Mouse (Mus musculus): ENCODE data around the gene Ifnar2. TPM values are rescaled to one million over a fixed set of nuclear protein-coding genes. Genes with fewer than 3 reads are reported as not detected.

The Ifnar2 gene
- polyA plus RNA-seq, 1 experiment from 2014 or later: 33.5 TPM

DNA sequence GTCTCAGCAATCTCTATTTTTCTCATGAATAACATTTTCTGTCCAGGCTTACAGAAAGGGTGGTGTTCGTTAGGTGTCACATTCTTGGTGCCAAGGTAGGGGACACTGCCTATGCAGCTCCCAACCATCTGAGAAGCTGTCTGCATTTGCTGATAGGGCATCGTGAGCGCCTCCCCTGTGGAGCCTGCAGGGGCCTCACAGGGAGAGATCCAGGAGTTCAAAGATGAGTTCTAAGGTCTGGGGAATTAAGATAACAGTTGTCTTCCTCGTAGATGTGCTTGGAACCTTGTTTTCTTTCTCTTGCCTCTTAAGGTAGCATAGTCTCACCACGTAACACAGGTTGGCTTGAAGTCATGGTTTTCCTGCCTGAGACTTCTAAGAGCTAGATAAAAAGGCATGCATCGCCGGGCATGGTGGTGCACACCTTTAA is 69.2 kb downstream of the Ifnar2 start:
- 82% methylated on average over 7 of the region's 7 CpGs for WGBS
- no peak overlapping the region for H3K27ac ChIP-seq (replicated peaks)
- ATAC-seq (ENCODE audit: low FRiP score, low read depth): no peak
- H3K4me3 ChIP-seq: no peak overlapping the region
- no peaks in the 10 kb centered on the region for H3K27me3 ChIP-seq
- H3K9me3 ChIP-seq: no peaks in the 10 kb centered on the region
- H3K9ac ChIP-seq (replicated peaks): no peak overlapping the region
- H3K4me1 ChIP-seq: no peaks in the 10 kb centered on the region
- H3K4me2 ChIP-seq (replicated peaks): no peak overlapping the region
- H3K36me3 ChIP-seq: no peaks in the 10 kb centered on the region

DNA sequence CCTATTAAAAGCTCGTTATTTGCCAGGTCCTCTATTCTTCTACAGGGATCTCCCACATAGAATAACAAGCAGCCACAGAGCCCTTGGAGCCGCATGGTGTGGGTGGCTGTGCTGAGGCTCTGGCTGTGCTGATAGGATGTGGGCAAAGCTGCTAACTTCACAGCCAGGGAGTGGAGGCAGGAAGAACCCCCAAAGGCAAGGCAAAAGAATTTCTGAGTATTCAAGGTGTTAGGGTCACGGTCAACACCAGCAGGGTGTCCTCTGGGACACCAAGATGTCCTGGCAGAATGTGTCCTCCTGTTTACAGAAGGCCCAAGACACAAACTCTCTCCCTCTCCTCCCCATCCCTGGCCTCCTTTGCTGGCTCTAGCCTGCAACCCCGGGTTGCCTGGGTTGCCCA is 69.9 kb downstream of the Ifnar2 start:
- no peak overlapping the region for H3K4me3 ChIP-seq
- ATAC-seq (ENCODE audit: low FRiP score, low read depth): no peak
- H3K9ac ChIP-seq (replicated peaks): no peak overlapping the region
- H3K4me1 ChIP-seq: no peaks in the 10 kb centered on the region
- WGBS: 81% methylated on average over 4 of the region's 4 CpGs
- H3K27me3 ChIP-seq: no peaks in the 10 kb centered on the region
- H3K27ac ChIP-seq (replicated peaks): no peak overlapping the region
- no peaks in the 10 kb centered on the region for H3K9me3 ChIP-seq
- H3K36me3 ChIP-seq: no peaks in the 10 kb centered on the region
- no peak overlapping the region for H3K4me2 ChIP-seq (replicated peaks)

DNA sequence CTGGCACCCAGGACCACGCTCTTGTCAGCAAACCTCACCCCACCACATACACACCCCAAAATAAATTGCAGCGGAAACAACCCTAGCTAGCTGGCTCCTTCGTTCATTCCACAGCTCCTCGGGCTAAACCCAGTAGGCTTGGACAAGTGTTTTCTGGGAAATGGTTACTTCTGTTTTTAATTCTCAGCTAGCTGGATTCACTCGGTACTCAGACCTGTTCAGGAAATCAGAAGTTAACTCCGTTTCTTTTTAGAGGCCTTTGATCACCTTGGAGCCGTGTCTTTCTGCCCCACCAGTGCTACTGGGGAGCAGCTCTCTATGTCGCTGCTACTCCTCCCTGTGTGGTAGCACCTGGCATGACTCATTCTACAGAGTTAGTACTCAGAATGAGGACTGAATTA is 70.6 kb downstream of the Ifnar2 start:
- no peak for ATAC-seq (ENCODE audit: low FRiP score, low read depth)
- no peak overlapping the region for H3K4me2 ChIP-seq (replicated peaks)
- H3K4me3 ChIP-seq: no peak overlapping the region
- no peaks in the 10 kb centered on the region for H3K4me1 ChIP-seq
- H3K9me3 ChIP-seq: no peaks in the 10 kb centered on the region
- H3K36me3 ChIP-seq: no peaks in the 10 kb centered on the region
- no peak overlapping the region for H3K9ac ChIP-seq (replicated peaks)
- WGBS: 83% methylated on average over 8 of the region's 8 CpGs
- no peak overlapping the region for H3K27ac ChIP-seq (replicated peaks)
- H3K27me3 ChIP-seq: no peaks in the 10 kb centered on the region

DNA sequence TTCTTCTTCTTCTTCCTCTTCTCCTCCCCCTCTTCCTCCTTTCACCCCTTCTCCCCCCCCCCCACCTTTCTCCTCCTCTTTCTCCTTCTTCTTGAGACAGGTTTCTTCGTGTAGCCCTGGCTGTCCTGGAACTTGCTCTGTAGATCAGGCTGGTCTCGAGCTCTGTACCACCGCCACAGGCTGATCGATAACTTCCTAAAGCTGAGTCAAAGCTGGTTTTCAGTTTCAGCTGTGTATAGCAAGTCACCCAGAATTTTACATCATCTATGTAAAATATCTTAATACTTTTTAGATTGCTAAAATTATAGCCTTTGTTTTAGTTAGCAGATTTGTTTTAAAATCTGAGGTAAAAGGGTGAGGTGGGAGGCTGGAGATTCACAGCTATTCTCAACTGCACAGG is 72.3 kb downstream of the Ifnar2 start:
- Histone ChIP-seq H3K4me3 (no peak overlapping the region), H3K4me1 (no peaks in the 10 kb centered on the region), H3K9ac (replicated peaks) (no peak overlapping the region), H3K36me3 (no peaks in the 10 kb centered on the region), H3K27me3 (no peaks in the 10 kb centered on the region), H3K9me3 (no peaks in the 10 kb centered on the region), H3K4me2 (replicated peaks) (no peak overlapping the region), H3K27ac (replicated peaks) (no peak overlapping the region)
- ATAC-seq (ENCODE audit: low FRiP score, low read depth): no peak
- WGBS: 89% methylated on average over 4 of the region's 4 CpGs

DNA sequence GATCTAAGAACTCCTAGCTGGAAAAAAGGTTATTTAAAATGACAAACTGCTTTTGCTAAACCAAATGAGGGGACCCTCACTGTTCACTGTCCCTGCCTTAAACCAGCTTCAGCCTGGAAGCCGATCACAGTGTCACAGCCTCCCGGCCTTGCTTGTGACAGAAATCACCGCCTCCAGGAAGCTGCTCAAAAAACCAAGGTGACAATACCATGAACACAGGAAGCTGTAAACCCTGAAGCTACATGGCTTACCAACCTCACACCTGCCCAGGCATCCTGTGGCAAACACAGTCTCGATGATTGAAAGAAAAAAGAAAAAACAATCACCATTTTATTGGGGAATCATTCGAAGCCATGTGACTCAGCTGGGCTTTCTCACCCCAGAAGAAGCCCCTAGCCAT is 73.0 kb downstream of the Ifnar2 start:
- no peaks in the 10 kb centered on the region for H3K9me3 ChIP-seq
- no peak overlapping the region for H3K27ac ChIP-seq (replicated peaks)
- H3K27me3 ChIP-seq: no peaks in the 10 kb centered on the region
- H3K36me3 ChIP-seq: no peaks in the 10 kb centered on the region
- H3K4me3 ChIP-seq: no peak overlapping the region
- H3K4me1 ChIP-seq: no peaks in the 10 kb centered on the region
- 91% methylated on average over 5 of the region's 5 CpGs for WGBS
- no peak overlapping the region for H3K4me2 ChIP-seq (replicated peaks)
- ATAC-seq (ENCODE audit: low FRiP score, low read depth): no peak
- H3K9ac ChIP-seq (replicated peaks): no peak overlapping the region

DNA sequence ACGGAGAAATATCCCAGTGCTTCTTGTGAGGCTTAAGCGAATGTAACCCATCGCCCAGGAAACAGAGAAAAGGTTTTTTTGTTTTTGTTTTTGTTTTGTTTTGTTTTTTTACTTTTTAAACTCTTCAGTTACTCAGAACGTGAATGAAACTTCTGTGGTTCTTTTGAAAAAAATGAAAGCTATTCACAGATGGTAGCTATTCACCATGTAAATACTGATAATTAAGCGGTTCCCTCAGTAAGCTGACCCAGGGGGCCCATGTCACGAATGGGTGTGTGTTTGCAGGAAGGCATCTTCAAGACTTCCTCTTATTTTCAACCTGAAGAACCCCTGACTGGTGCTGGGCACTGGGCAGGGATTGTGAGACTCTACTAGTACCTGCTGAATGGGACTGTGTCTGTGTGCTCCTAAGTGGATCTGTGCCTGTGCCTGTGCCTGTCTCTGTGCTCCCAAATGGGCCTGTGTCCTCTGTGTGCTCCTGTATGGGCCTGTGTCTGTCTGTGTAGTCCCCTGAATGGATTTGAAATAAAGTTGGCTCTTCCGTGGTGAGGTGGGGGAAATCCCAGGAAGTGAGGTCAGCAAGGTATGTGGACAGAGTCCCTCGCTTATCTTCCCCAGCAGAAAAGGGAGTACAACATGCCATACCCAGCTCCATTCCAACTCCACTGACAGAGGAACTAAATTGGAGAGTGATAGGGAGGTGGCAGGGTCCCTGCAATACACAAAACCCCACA is 74.4 kb downstream of the Ifnar2 start:
- Histone ChIP-seq H3K9ac (replicated peaks) (no peak overlapping the region), H3K9me3 (no peaks in the 10 kb centered on the region), H3K4me1 (no peaks in the 10 kb centered on the region), H3K36me3 (no peaks in the 10 kb centered on the region), H3K27ac (replicated peaks) (no peak overlapping the region), H3K4me3 (no peak overlapping the region), H3K27me3 (no peaks in the 10 kb centered on the region), H3K4me2 (replicated peaks) (no peak overlapping the region)
- WGBS: 80% methylated on average over 8 of the region's 8 CpGs
- ATAC-seq (ENCODE audit: low FRiP score, low read depth): no peak

DNA sequence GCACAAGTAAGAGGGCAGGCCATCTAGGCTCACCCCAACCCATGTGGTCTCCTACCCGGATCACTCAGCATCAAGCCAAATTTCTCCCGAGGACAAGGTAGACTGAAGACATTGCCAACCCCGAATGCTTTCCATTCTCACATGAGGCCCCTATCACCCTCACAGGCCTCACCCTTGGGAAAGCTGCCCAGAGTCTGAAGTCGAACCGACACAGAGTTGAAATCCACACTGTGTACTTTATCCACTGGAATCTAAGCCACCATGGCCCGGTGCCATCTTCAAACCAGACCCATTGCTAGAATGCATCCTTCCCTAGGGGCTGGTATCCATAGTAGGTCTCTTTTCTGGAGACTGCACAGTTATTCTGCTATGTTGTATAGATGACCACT is 74.9 kb downstream of the Ifnar2 start:
- no peak overlapping the region for H3K4me3 ChIP-seq
- no peak for ATAC-seq (ENCODE audit: low FRiP score, low read depth)
- no peaks in the 10 kb centered on the region for H3K9me3 ChIP-seq
- no peaks in the 10 kb centered on the region for H3K36me3 ChIP-seq
- no peak overlapping the region for H3K9ac ChIP-seq (replicated peaks)
- H3K27me3 ChIP-seq: no peaks in the 10 kb centered on the region
- H3K27ac ChIP-seq (replicated peaks): no peak overlapping the region
- H3K4me1 ChIP-seq: no peaks in the 10 kb centered on the region
- 92% methylated on average over 6 of the region's 6 CpGs for WGBS
- no peak overlapping the region for H3K4me2 ChIP-seq (replicated peaks)

DNA sequence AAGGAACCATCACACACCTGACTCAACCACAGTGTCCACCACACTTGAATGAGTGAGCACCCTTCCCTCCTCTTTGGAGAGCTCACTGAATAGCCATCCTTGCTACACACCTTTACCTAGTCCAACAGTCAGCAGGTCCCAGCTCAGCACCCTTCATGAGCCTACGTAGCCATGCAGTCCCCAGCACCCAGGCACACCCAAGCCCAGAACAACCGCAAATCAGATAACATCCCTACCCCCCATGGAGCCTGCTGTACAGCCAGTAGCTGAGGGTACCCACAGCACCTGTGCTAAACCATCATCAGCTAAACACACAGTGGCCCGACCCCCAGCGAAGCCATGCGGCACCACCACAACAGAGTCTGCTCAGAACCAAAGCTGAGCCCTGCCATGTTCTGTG is 75.5 kb downstream of the Ifnar2 start:
- no peak for ATAC-seq (ENCODE audit: low FRiP score, low read depth)
- H3K9me3 ChIP-seq: no peaks in the 10 kb centered on the region
- no peak overlapping the region for H3K9ac ChIP-seq (replicated peaks)
- H3K36me3 ChIP-seq: no peaks in the 10 kb centered on the region
- 93% methylated on average over 5 of the region's 5 CpGs for WGBS
- no peaks in the 10 kb centered on the region for H3K27me3 ChIP-seq
- H3K4me3 ChIP-seq: no peak overlapping the region
- H3K4me1 ChIP-seq: no peaks in the 10 kb centered on the region
- no peak overlapping the region for H3K4me2 ChIP-seq (replicated peaks)
- no peak overlapping the region for H3K27ac ChIP-seq (replicated peaks)

DNA sequence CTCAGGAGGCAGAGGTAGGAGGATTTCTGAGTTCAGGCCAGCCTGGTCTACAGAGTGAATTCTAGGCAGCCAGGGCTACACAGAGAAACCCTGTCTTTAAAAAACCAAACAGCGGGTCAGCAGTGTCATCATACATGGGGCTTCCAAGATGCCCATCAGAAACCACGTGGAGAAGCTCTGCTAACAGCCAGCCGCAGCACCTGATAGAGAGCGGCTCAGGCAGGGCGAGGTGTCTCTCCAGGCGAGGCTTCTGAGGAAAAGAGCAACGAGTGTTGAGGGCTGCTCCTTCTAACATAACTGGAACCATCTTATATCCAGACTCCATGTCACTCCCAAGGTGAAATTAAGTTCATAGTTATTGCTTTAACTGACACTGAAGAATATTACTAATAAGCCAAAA is 76.3 kb downstream of the Ifnar2 start:
- Histone ChIP-seq H3K9me3 (no peaks in the 10 kb centered on the region), H3K4me2 (replicated peaks) (no peak overlapping the region), H3K27ac (replicated peaks) (no peak overlapping the region), H3K36me3 (no peaks in the 10 kb centered on the region), H3K4me3 (no peak overlapping the region), H3K9ac (replicated peaks) (no peak overlapping the region), H3K27me3 (no peaks in the 10 kb centered on the region), H3K4me1 (no peaks in the 10 kb centered on the region)
- no peak for ATAC-seq (ENCODE audit: low FRiP score, low read depth)
- WGBS: 80% methylated on average over 7 of the region's 7 CpGs

DNA sequence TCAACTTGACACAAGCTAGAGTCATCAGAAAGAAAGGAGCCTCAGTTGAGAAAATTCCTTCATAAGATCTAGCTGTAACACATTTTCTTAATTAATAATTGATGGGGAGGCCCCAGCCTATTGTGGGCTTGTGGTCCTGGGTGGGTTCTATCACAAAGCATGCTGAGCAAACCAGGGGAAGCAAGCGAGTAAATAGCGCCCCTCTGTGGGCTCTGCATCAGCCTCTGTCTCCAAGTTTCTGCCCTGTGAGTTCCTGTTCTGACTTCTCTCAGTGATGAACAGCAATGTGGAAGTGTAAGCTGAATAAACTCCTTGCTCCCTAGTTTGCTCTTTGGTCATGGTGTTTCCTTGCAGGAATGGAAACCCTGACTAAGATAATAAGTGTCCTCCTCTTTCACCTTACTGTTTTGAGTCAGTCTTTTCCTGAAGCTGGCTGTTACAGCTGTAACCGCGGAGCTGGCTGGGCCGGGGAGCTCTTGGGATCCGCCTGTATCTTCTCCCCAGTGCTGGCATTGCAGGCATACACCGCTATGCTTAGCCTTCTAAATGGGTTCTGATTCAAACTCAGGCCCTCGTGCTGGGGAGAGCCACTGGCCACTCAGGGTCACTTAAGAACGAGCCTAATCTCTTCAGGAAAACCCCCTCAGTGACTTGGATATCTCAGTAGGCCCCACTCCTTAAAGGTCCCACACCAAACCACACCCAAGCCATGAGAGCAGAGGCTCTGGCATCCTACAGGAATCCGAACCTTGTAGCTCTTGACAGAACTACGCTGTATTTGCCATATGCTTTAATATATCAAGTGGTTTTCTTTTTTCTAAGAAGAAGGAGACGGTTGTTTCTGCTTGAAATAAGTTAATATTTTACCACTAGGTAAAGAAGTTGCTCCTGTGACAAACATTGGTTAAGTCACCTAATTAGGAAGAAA is 77.8 kb downstream of the Ifnar2 start:
- H3K9me3 ChIP-seq: no peaks in the 10 kb centered on the region
- H3K4me3 ChIP-seq: no peak overlapping the region
- 86% methylated on average over 12 of the region's 12 CpGs for WGBS
- no peak overlapping the region for H3K4me2 ChIP-seq (replicated peaks)
- no peaks in the 10 kb centered on the region for H3K4me1 ChIP-seq
- no peaks in the 10 kb centered on the region for H3K36me3 ChIP-seq
- no peak overlapping the region for H3K27ac ChIP-seq (replicated peaks)
- H3K27me3 ChIP-seq: no peaks in the 10 kb centered on the region
- ATAC-seq (ENCODE audit: low FRiP score, low read depth): no peak
- no peak overlapping the region for H3K9ac ChIP-seq (replicated peaks)

DNA sequence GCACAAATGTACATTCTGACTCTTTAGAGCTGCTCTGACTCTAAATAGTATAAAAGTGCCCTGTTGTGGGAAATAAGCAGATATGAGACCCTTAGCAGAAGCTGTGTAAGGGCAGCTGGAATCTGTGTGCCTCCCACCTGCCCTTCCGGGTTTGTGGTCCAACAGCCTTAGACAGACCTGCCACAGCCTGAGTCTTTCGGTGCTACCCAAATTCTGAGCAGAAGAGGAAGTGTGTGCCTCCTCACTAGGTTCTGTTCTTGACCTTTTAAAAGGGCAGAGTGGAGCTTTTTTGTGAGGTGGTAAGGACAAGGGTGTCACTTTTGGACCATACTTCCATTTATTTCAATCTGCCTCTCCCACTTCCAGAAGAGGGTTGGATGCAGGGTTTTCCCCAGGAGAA is 79.4 kb downstream of the Ifnar2 start:
- no peak overlapping the region for H3K4me3 ChIP-seq
- 82% methylated on average over 2 of the region's 2 CpGs for WGBS
- no peak for ATAC-seq (ENCODE audit: low FRiP score, low read depth)
- H3K27me3 ChIP-seq: no peaks in the 10 kb centered on the region
- H3K36me3 ChIP-seq: no peaks in the 10 kb centered on the region
- H3K4me1 ChIP-seq: no peaks in the 10 kb centered on the region
- H3K9me3 ChIP-seq: no peaks in the 10 kb centered on the region
- H3K4me2 ChIP-seq (replicated peaks): no peak overlapping the region
- no peak overlapping the region for H3K27ac ChIP-seq (replicated peaks)
- no peak overlapping the region for H3K9ac ChIP-seq (replicated peaks)

DNA sequence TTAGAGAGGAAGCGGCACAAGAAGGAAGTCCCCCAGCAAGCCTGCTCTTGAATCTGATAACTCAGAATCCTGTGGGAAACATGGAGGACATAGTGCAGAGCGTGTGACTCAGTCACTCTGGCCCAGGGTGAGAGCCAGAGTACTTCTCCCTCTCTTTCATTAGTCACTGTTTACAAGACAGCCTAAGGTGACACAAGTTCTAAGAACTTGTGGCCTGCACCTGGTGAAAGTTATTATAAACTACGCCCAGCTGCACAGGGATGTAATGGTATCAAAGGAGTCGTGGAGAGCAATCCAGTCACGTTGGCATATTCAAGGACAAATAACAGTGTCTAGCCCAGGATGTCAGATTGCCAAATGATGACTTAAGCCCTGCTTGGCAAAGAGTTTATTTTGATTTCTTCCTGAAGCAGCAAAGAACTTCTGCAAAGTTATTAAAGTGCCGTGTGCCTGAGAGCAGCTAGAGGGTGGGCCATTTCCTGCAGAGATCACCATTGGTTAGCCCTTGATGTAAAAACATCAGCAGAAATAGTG is 79.8 kb downstream of the Ifnar2 start:
- no peak for ATAC-seq (ENCODE audit: low FRiP score, low read depth)
- Histone ChIP-seq H3K9me3 (no peaks in the 10 kb centered on the region), H3K4me2 (replicated peaks) (no peak overlapping the region), H3K9ac (replicated peaks) (no peak overlapping the region), H3K36me3 (no peaks in the 10 kb centered on the region), H3K4me1 (no peaks in the 10 kb centered on the region), H3K27me3 (no peaks in the 10 kb centered on the region), H3K27ac (replicated peaks) (no peak overlapping the region), H3K4me3 (no peak overlapping the region)
- WGBS: 75% methylated on average over 6 of the region's 6 CpGs

All from midbrain, embryonic 12.5 days (tissue).